Mouse (Mus musculus) G1E (cell line): ENCODE results near the gene Ndufa12. TPM values are rescaled to one million over a fixed set of nuclear protein-coding genes. Genes with fewer than 3 reads are reported as not detected.
A peak's percentile ranks its signal among the peaks of the same experiment; 100 is the strongest.

Source experiments
- ATAC-seq: 2 replicates; pipeline ENCODE4 v1.8.0; 2016; ENCODE audit warnings: mild to moderate bottlenecking; ENCODE audit not compliant: insufficient number of reproducible peaks, poor library complexity, low FRiP score, severe bottlenecking; ENCODE audit errors: extremely low read depth
- DNase-seq: peaks from one replicate; pipeline ENCODE4 v3.0.0; 2012; ENCODE audit warnings: low spot score
- H3K27me3 ChIP-seq: 2 replicates; pipeline ENCODE4 v1.6.1; 2012; ENCODE audit warnings: mild to moderate bottlenecking, low read length, inconsistent platforms; ENCODE audit not compliant: insufficient read depth
- H3K36me3 ChIP-seq: replicated peaks from 2 replicates; pipeline ENCODE3; 2012; ENCODE audit warnings: mild to moderate bottlenecking, inconsistent platforms
- H3K4me1 ChIP-seq: 2 replicates; pipeline ENCODE4 v1.6.1; 2012; ENCODE audit warnings: low read depth, low read length, inconsistent platforms, mixed read lengths; ENCODE audit not compliant: insufficient read depth
- H3K4me3 ChIP-seq: 2 replicates; pipeline ENCODE4 v1.5.1; 2012; ENCODE audit warnings: low read depth, mild to moderate bottlenecking, inconsistent platforms, low read length, moderate library complexity, mixed read lengths
- H3K9me3 ChIP-seq: replicated peaks from 2 replicates; pipeline ENCODE4 v1.6.1; 2012; ENCODE audit warnings: inconsistent platforms
- CTCF ChIP-seq: IDR thresholded peaks from 2 replicates; pipeline ENCODE4 v1.5.1; 2012; ENCODE audit warnings: low read depth, low read length, inconsistent platforms, mixed read lengths
- GATA1 ChIP-seq: IDR thresholded peaks from 2 replicates; pipeline ENCODE4 v1.6.1; 2012; ENCODE audit warnings: borderline replicate concordance, low read length, inconsistent platforms, mixed read lengths
- GATA2 ChIP-seq: IDR thresholded peaks from 2 replicates; pipeline ENCODE4 v1.6.1; 2012; ENCODE audit warnings: low read depth, low read length, inconsistent platforms, borderline replicate concordance
- POLR2AphosphoS5 ChIP-seq: IDR thresholded peaks from 2 replicates; pipeline ENCODE4 v1.6.1; 2012; ENCODE audit warnings: low read depth, low read length, inconsistent platforms; ENCODE audit not compliant: insufficient replicate concordance
- TAL1 ChIP-seq: conservative IDR thresholded peaks from 2 replicates; pipeline ENCODE4 v1.6.1; 2012; ENCODE audit warnings: low read depth, low read length, inconsistent platforms, mixed read lengths
- polyA plus RNA-seq: library from polyadenylated mRNA; stranded (reverse); fragments of >175 nt; gene quantifications from 2 replicates; pipeline ENCODE4 v1.2.3, GENCODE M21; 2012
- total RNA-seq, 2 experiments: library from RNA; stranded (forward) in 1 of 2; stranded (reverse) in 1 of 2; fragments of 200-1000 nt in 1 of 2; fragments of >200 nt in 1 of 2; fragmentation: Nextera tagmentation in 1 of 2; gene quantifications; 2 replicates each; pipeline ENCODE4 v1.2.3; 2014 to 2017

Ndufa12 gene
- total RNA-seq (2014; fragmentation: Nextera tagmentation) (152 and 233 TPM in 2 replicates), total RNA-seq (2017) (269 and 271 TPM in 2 replicates), polyA plus RNA-seq (892 and 1,002 TPM in 2 replicates)

DNA sequence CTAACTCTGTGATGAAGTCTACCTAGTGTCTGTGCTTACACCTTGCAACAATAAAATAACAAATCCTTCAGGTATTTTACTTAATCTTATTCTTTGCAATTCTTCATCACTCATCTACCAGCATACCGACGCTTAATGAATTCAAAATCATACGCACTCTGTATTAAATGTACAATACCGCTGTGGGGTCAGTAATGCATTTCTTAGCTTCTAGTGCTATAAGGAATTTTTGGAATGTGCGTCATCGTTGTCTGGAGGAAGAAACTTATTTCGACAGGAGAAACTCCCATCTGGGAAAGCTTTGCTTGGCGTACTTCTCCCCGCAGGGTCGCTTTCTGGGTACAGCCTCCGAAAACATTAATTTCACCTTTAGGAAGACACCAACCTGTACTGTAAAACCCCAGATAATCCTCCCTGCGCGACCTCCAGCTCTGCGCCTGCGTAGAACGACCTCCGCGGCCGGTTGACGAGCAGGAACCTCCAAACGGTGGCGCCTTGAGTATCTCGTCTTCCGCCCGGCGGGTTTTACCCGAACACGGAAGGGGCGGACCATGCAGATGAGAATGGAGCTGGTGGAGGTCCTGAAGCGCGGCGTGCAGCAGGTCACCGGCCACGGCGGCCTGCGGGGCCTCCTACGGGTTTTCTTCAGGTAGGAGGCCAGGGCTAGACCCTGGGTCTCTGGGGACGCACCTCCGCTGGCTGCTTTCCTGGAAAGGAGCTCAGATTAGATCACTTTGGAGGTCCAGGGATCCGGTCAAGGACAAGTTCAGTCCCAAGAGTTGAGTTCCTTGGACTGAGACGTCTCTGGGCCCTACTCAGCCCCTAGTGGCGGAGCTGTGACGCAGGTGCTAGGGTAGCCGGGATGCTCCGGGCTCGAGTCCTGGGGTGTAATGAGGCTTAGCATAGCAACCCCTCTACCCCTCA lies at the start of gene Ndufa12:
TSS of gene Ndufa12 (plus strand) at position 239 of the 924 bp plus-strand sequence.
- peak; percentile 92 for ATAC-seq

DNA sequence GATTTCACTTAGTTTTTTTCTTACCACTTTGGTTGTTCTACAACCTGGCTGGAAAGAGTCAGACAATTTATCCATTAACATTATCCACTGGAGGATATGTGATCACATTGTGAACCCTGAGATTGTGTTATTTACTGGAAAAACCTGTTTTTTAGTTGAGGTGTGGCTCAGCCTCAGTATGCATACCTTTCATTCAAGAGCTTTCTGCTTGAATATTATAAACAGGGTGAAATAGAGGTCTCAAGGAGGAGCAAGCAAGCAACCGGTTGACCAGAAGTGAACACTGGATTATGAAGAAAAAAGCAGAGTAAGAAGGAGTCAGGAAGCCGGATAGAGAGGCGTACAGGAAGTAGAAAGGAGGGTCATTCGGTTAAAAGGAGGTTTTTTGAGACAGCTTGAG lies 47.0 kb upstream of the Ndufa12 start:
- ATAC-seq (no peak), DNase-seq (no peak)
- peaks cover 22% of the 10 kb centered on the region for H3K4me1 ChIP-seq
- no peaks in the 10 kb centered on the region for H3K9me3 ChIP-seq
- no peak overlapping the region for H3K4me3 ChIP-seq
- TF ChIP-seq GATA2 (no peak), CTCF (no peak), TAL1 (no peak), GATA1 (no peak), POLR2AphosphoS5 (no peak)
- peaks cover 8% of the 10 kb centered on the region for H3K36me3 ChIP-seq
- no peaks in the 10 kb centered on the region for H3K27me3 ChIP-seq

More for the DNA sequence above, at the start of gene Ndufa12:
- peak within 1 kb of the TSS; percentile 78 for H3K4me3 ChIP-seq
- H3K9me3 ChIP-seq: no peaks in the 10 kb centered on the region
- peaks cover 42% of the 10 kb centered on the region for H3K36me3 ChIP-seq
- DNase-seq: peak; percentile 59
- peaks cover 17% of the 10 kb centered on the region for H3K4me1 ChIP-seq
- no peaks in the 10 kb centered on the region for H3K27me3 ChIP-seq
- TF ChIP-seq CTCF (peak; percentile 57; the same call in 1 of the 2 replicates), GATA1 (no peak)

DNA sequence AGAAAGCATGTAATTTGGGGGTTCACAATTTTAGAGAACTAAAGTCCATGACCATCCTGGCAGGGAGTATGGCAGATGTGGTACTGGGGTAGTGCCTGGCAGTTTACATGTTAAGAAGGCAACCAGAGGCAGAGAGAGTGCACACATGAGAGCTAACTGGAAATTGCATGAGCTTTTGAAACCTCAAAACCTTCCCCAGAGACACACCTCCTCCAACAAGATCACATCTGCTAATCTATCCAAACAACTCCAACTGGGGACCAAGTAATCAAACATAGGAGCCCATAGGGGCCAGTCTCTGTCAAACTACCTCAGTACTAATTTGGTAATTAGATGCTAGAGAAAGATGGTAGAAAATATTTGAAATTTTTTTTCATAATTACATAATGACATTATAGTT lies 44.7 kb upstream of the Ndufa12 start:
- TF ChIP-seq TAL1 (no peak), POLR2AphosphoS5 (no peak), GATA2 (no peak), GATA1 (no peak), CTCF (no peak)
- peaks cover 3% of the 10 kb centered on the region for H3K4me1 ChIP-seq

DNA sequence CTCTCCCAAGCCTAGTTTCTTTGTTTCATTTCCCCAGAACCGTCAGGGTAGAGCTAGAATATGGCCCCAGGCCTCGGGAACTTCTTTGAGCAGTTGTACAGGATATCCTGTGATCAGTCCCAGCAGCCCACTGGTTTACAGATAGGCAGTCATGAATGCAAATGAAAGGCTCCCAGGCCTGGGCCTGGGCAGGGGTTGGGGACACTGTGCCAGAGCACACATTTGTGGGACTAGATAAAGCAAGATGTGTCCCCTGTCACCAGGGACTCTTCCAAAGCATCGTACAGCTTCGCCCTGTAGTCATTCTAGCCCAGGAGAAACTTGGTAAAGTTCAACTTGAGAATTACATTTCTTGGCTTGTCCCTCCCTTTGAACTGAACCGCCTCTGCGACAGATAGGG lies 39.6 kb upstream of the Ndufa12 start:
- ATAC-seq (no peak), DNase-seq (no peak)
- no peaks in the 10 kb centered on the region for H3K4me1 ChIP-seq
- H3K9me3 ChIP-seq: no peaks in the 10 kb centered on the region
- H3K4me3 ChIP-seq: no peak overlapping the region
- no peaks in the 10 kb centered on the region for H3K27me3 ChIP-seq
- peaks cover 40% of the 10 kb centered on the region for H3K36me3 ChIP-seq
- no peak for TF ChIP-seq GATA2
- TF ChIP-seq CTCF: no peak
- no peak for TF ChIP-seq GATA1
- no peak for TF ChIP-seq TAL1
- no peak for TF ChIP-seq POLR2AphosphoS5

More for the DNA sequence above, 44.7 kb upstream of the Ndufa12 start:
- no peaks in the 10 kb centered on the region for H3K9me3 ChIP-seq
- no peaks in the 10 kb centered on the region for H3K27me3 ChIP-seq
- H3K36me3 ChIP-seq: peaks cover 18% of the 10 kb centered on the region
- no peak overlapping the region for H3K4me3 ChIP-seq
- ATAC-seq (no peak), DNase-seq (no peak)

DNA sequence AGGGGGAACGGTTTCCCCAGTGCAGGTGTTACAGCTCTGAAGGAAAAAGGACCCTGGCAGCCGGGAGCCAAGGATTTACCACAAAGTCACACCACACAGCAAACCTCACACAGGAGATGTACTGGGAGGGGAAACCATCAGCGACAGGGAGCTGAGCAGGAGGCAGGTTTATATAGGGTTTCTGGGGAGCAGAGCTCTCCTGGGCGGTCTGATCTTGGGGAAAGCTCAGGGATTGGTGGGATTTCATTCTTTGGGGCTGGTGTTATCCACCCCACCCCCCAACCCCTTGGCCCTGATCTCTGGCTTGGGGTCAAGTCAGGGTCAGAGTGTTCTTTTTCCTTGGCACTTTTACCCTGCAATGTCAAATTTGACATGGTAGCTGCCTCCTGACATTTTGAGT lies 39.1 kb upstream of the Ndufa12 start:
- no peak for DNase-seq

DNA sequence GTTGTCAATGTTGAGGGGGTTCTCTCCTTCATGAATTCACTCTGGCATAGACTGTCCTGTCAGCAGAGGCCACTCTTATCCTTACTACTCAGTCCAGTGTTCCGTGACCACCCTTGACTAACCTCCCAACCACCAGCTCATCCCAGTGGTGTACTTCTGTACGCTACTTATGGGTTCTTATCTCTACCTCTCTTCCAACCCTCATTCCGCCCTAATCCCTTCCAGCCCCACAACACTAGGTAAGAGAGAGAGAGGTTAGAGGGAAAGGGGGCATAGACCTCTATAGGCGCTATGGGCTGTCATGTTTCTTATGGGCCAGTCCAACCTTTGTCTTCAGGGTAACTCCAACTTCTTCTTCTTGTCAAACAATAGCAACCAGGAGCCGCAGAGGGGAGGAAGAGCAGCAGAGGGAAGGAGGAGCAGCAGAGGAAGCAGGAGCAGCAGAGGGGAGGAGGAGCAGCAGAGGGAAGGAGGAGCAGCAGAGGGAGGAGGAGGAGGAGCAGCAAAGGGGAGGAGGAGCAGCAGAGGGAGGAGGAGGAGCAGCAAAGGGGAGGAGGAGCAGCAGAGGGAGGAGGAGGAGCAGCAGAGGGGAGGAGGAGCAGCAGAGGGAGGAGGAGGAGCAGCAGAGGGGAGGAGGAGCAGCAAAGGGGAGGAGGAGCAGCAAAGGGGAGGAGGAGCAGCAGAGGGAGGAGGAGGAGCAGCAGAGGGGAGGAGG lies 37.3 kb upstream of the Ndufa12 start:
- DNase-seq (no peak), ATAC-seq (no peak)
- H3K4me1 ChIP-seq: no peaks in the 10 kb centered on the region
- H3K36me3 ChIP-seq: peaks cover 53% of the 10 kb centered on the region
- no peaks in the 10 kb centered on the region for H3K27me3 ChIP-seq
- TF ChIP-seq POLR2AphosphoS5: no peak
- TF ChIP-seq CTCF: no peak
- no peak for TF ChIP-seq GATA1
- TF ChIP-seq TAL1: no peak
- no peak for TF ChIP-seq GATA2
- no peaks in the 10 kb centered on the region for H3K9me3 ChIP-seq
- no peak overlapping the region for H3K4me3 ChIP-seq

More for the DNA sequence above, 39.1 kb upstream of the Ndufa12 start:
- ATAC-seq: no peak
- no peaks in the 10 kb centered on the region for H3K4me1 ChIP-seq
- no peaks in the 10 kb centered on the region for H3K9me3 ChIP-seq
- TF ChIP-seq POLR2AphosphoS5 (no peak), CTCF (no peak), GATA2 (no peak), TAL1 (no peak), GATA1 (no peak)
- peaks cover 43% of the 10 kb centered on the region for H3K36me3 ChIP-seq
- H3K4me3 ChIP-seq: no peak overlapping the region
- H3K27me3 ChIP-seq: no peaks in the 10 kb centered on the region
